Mouse (Mus musculus) cerebellum, adult 8-10 months (tissue): ENCODE data around the gene Piwil4.
A peak's percentile ranks its signal among the peaks of the same experiment; 100 is the strongest.
"Not testable (repeated sequence)": the region's sequence is repeated elsewhere in the genome, so short reads cannot be mapped to it uniquely, and the experiment has no call there.

Experiments
- DNase-seq: peaks from one replicate; pipeline ENCODE4 v3.0.0; 2022

Piwil4 gene

DNA sequence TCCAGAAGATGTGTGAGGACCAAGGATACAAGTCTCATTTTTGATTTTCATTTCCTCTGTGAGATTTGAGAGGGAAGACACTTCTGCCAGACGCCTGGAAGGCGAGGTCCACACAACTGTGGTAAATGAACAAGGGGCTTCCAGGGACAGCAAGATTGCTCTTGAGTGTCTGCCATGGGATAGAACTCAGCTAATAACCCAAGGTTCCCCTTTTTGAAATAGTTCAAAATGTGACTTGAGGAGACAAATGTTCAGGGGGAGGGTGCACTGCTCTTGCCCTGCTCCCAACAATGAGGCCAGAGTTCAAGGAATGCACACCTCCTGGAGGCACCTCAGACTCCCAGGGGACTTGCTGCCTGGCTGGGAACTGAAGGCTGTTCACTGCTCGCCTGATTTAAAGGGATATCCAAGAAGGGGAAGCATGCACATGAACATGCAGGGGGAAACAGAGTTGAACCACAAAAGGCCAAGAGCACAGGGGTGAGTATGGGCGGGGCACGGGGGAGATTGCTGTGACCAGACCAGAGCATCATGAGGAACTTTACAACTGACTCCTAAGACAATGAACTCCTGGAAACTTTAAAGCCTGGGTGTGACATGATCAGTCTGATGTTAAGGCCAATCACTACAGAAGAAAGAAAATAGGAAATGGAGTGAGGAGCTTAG lies 15.6 kb downstream of the Piwil4 start:
- no peak for DNase-seq

DNA sequence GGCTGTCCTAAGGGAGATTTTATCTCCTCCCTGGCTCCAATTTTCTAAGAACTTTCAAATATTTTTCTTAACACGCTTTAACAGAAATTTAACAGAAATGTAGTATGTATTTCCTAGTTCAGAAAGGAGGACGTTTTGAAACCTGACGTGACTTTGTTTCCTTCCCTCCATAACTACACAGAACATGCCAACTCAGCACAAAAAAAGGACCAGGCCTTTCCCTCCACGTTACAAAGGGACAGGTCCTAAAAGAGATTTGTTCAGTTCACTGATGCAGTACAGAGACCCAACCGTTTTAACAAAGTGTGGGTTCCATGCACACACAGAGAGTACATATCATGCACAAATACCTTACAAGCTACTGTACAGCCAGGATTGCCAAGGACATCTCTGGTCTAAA lies 18.9 kb downstream of the Piwil4 start:
- DNase-seq, result no peak

DNA sequence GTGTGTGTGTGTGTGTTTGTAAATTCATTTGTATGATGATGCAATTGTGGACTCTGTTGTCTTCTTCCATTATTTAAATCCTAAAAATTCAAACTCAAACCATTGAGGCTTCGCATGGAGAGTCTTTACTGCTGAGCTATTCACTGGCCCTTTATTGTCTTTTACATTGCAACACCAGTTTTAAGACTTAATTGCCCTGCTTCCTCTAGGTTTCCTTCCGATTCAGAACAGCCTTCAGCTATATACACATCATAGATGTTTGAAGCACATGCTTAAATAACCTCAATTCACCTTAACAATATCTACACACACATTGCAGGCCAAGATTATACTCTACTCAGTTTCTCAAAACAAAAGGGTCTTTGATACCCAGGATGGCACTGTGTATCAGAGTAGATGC lies 20.1 kb downstream of the Piwil4 start:
- no peak for DNase-seq

DNA sequence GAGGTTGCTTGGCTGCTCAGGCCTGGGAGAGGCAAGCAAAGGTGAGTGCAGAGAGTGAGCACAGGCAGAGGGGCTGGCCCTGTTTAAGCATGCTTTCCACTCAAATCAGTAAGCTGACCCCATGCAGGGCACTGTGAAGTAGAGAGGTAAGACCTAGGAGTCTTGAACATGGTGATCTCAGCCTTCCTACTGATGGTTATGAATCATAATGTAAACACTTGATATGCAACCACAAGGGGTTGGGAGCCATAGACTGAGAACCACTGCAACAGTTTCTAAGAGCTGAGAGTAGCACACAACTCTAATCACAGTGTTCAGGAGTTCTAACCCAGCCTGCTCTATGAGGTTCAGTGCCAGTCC lies 22.2 kb downstream of the Piwil4 start:
- no peak for DNase-seq

- no peak for DNase-seq
Measured at GRCm38 (mm10) chr9:14717689-14718331, 22.7 kb downstream of the Piwil4 start.

GRCm38 (mm10) chr9:14715258-14715657 lies 25.3 kb downstream of the Piwil4 start:
- no peak for DNase-seq

DNA sequence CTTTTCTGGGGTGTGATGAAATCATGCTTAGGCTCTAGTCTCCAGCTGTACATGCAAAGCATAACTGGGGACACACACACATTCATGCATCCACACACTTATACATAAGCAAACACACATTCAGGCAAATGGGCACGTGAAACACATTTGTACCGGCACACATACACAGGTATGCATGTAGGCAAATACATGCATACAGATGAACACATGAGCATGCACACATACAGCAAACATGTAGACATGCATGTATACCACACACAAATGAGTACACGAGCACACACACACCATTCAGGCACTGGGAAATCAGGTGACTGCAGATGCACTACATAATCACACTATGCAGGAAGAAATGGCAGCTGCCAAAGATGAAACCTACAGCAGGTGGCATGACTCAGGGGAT lies 29.6 kb downstream of the Piwil4 start:
- DNase-seq, result no peak

DNA sequence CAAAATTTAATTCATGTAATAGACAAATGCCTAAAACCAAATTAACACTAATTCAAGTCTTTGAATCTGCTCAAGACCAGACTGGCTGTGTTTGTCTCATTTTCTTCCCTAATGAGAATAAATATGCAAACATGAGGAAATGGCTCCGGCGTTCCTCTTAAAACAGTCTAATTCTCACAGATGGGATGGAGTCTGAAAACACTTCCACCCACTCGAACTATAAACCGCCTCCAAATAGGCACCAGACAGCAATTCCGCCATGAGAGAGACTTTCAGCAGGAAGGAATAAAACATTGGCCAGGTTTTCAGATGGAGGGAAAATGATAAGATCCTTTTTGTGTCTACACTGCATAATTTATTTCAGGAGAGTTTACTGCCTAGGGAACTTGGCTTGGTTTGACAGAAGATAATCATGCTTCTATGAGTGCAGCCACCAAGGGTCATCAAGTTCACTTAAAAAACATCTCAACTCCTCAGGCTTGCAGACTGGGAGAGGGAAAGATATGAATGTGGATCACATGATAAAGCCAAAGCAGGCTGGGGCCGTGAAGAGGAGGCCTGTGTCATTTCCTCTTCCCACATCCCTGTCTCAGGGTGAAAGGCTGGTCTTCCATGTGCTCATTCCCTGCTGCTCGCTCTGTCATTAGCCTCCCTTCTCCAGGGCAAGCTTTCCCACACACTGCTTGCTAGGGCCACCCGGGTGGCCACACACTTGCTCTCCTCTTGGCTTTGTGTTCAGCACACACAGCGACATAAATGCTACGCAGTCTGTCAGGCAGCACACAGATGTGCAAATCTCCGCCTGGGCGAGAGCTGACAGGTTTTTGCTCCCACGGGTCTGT lies 35.0 kb downstream of the Piwil4 start:
- DNase-seq, result no peak

- DNase-seq, result not testable (repeated sequence)
Measured at GRCm38 (mm10) chr9:14700795-14701194, 39.7 kb downstream of the Piwil4 start.

GRCm38 (mm10) chr9:14699288-14699640 lies 41.3 kb downstream of the Piwil4 start:
- no peak for DNase-seq

GRCm38 (mm10) chr9:14698582-14699287 lies 41.8 kb downstream of the Piwil4 start:
- DNase-seq, result peak; percentile 77

- no peak for DNase-seq
Measured at GRCm38 (mm10) chr9:14697903-14698302, 42.6 kb downstream of the Piwil4 start.

- no peak for DNase-seq
Measured at GRCm38 (mm10) chr9:14689376-14690108, 51.0 kb downstream of the Piwil4 start.

DNA sequence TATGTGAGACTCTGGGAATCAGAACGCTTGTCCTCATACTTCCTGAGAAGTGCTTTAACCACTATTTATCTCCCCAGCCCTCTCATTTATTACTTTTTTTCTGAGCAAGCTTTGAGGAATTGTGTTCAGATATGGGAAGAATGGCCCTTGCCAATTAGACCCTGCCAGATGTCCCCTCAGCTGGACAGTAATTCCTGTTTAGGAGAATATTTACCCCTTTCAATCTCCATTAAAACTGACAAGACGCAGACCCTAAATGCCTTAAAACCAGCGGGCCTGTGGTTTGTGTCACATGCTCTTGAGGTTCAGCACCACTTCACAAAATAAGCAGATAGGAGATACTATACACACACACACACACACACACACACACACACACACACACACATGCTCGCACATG lies 56.2 kb downstream of the Piwil4 start:
- DNase-seq, result no peak

- no peak for DNase-seq
Measured at GRCm38 (mm10) chr9:14682741-14683140, 57.8 kb downstream of the Piwil4 start.

DNA sequence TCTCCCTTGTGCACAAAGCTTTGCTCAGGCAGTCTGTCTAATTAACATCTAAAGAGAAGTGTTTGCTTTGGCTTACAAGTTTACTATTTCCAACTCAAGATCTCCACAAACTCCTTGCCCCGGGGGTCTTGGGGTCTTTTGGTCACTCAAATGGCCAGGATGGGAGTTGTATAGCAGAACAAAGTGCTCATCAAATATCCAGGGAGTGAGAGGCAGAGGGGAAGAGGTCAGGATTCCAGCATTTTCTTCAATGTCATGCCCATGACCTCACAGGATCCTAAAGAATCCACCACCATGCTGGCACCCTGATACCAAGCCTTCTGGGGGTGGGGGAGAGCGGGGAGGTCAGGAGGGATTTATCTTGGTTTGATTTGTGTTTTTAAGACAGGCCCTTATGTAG lies 59.9 kb downstream of the Piwil4 start:
- DNase-seq, result no peak

GRCm38 (mm10) chr9:14675707-14676691 lies 64.5 kb downstream of the Piwil4 start:
- DNase-seq, result no peak

DNA sequence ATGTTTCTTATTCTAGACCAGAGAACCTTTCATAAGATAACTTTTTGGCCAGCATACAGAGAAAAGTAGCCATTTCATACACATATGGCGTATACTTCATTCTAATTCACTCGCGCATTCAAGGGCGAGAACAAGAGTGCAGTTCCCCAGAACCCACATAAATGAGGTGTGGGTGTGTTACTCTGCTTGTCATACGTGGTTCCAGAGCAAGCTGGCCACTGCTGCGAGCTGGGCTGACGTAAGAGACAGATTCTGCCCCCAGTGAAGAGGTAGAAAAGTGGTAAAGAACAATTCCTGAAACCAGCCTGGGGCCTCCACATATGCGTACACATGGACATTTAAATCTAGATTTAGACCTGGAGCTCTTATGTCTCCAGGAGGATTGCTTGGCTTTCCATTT lies 66.0 kb downstream of the Piwil4 start:
- no peak for DNase-seq

GRCm38 (mm10) chr9:14673109-14673508 lies 67.4 kb downstream of the Piwil4 start:
- DNase-seq, result no peak

- DNase-seq, result not testable (repeated sequence)
Measured at GRCm38 (mm10) chr9:14671965-14672364, 68.6 kb downstream of the Piwil4 start.

DNA sequence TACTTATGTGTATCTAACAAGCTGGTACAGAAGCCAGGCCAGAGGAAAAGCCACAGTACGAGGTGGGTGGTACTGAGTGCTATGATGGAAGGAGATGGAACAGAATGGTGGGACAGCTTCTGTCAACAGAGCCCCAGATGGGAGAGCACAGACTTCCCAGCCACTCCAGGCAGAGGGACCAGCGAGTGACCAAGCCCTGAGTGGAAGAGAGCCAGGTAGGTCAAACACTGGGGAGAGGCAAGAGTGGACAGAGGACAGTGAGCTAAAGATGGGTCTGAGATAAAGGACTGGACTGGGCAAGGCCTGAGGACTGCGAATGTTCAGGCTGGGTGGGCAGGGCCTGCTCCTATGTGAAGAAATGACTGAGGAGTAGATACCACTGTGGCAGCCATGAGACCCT lies 72.2 kb downstream of the Piwil4 start:
- no peak for DNase-seq
